Mouse (Mus musculus) liver, embryonic 13.5 days (tissue): ENCODE data around the gene Atxn1. TPM values are rescaled to one million over a fixed set of nuclear protein-coding genes. Genes with fewer than 3 reads are reported as not detected.

ENCODE experiments used
- ATAC-seq: fragments of 200-750 bp; cut with Nextera tagmentation; 2 replicates; pipeline ENCODE4 v1.8.0; 2017; ENCODE audit warnings: low read depth, mild to moderate bottlenecking, moderate number of reproducible peaks, moderate library complexity
- DNase-seq: peaks from one replicate; pipeline ENCODE4 v3.0.0; 2022
- H3K27ac ChIP-seq: fragments of 300-500 bp; sonication (generic); 2 replicates; pipeline ENCODE4 v1.5.1; 2015; ENCODE audit warnings: moderate library complexity, mild to moderate bottlenecking, inconsistent platforms
- H3K27me3 ChIP-seq: fragments of 300-500 bp; sonication (generic); 2 replicates; pipeline ENCODE4 v1.6.1; 2015; ENCODE audit warnings: mild to moderate bottlenecking, inconsistent platforms
- H3K36me3 ChIP-seq: fragments of 300-500 bp; sonication (generic); 2 replicates; pipeline ENCODE4 v1.6.1; 2015; ENCODE audit warnings: mild to moderate bottlenecking, inconsistent platforms
- H3K4me1 ChIP-seq: fragments of 300-500 bp; sonication (generic); replicated peaks from 2 replicates; pipeline ENCODE4 v1.6.1; 2015; ENCODE audit warnings: inconsistent platforms
- H3K4me2 ChIP-seq: fragments of 300-500 bp; sonication (generic); 2 replicates; pipeline ENCODE4 v1.6.1; 2015; ENCODE audit warnings: inconsistent platforms, mild to moderate bottlenecking, moderate library complexity
- H3K4me3 ChIP-seq: fragments of 300-500 bp; sonication (generic); replicated peaks from 2 replicates; pipeline ENCODE4 v1.5.1; 2015; ENCODE audit warnings: mild to moderate bottlenecking, inconsistent platforms
- H3K9ac ChIP-seq: fragments of 300-500 bp; sonication (generic); 2 replicates; pipeline ENCODE4 v1.6.1; 2015; ENCODE audit warnings: mild to moderate bottlenecking, inconsistent platforms
- H3K9me3 ChIP-seq: fragments of 300-500 bp; sonication (generic); replicated peaks from 2 replicates; pipeline ENCODE4 v1.6.1; 2016; ENCODE audit warnings: inconsistent platforms
- WGBS: fragments of 180-500 bp; shearing (Covaris S2); methylation state at CpG from one replicate; pipeline ENCODE4 v1.1.7; 2015; ENCODE audit not compliant: insufficient replicate concordance; 5-methylcytosine and 5-hydroxymethylcytosine counted together
- polyA plus RNA-seq: library from polyadenylated mRNA; unstranded; fragments of >200 nt; fragmentation: Nextera tagmentation; extraction: Ambion mirVana; gene quantifications from 2 replicates; pipeline ENCODE4 v1.2.1, GENCODE M21; 2015

Atxn1 gene
- polyA plus RNA-seq, 1 experiment from 2014 or later, result 1.5 TPM

- no peak overlapping the region for H3K27ac ChIP-seq
- H3K4me2 ChIP-seq, result no peak overlapping the region
- no peaks in the 10 kb centered on the region for H3K36me3 ChIP-seq
- H3K4me1 ChIP-seq, result peaks cover 30% of the 10 kb centered on the region
- H3K9ac ChIP-seq, result no peak overlapping the region
- WGBS, result 78% methylated on average over 2 of the region's 2 CpGs
- ATAC-seq (no peak), DNase-seq (no peak)
- no peaks in the 10 kb centered on the region for H3K9me3 ChIP-seq
- H3K4me3 ChIP-seq, result no peak overlapping the region
- H3K27me3 ChIP-seq, result no peaks in the 10 kb centered on the region
Observed at GRCm38 (mm10) chr13:45891073-45891472, 73.7 kb downstream of the Atxn1 start.

DNA sequence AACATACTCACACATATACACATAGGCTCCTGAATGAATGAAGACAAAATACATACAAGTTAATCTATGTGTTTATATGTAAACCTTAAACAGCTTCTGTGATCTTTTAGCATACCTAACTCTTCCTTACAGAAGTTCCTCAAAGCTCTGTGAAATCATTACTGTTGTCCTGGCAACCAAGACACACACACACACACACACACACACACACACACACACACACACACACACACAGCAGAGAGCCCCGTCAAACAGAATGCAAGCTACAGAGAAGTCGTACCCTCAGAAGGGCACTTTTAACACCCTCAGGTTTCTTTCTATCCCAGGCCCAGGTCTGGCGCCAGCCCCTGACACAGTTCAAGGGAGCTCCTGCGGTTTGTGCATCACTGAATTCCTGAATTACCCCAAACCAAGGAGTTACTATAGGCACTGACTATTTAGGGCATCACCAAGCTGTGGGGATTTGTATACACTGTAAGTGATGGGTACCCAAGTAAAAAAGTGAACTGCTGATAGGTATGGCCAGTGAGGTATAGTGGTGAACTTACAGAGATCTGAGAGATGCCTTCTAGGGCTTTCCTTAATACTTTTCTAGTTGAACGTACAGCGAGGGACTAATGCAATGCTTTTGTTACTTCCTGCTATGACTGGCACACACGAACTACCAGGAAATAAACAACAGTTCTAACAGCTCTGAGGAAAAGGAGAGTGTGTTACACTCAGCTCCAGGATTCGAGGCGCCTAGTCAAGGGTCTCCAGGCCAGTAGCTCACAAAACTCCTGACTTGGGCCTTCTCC, 75.7 kb downstream of the Atxn1 start:
- H3K36me3 ChIP-seq, result no peaks in the 10 kb centered on the region
- H3K4me1 ChIP-seq, result peaks cover 12% of the 10 kb centered on the region
- no peak for ATAC-seq
- H3K9ac ChIP-seq, result no peak overlapping the region
- no peaks in the 10 kb centered on the region for H3K9me3 ChIP-seq
- no peak overlapping the region for H3K27ac ChIP-seq
- H3K27me3 ChIP-seq, result no peaks in the 10 kb centered on the region
- H3K4me2 ChIP-seq, result no peak overlapping the region
- WGBS, result 62% methylated on average over 9 of the region's 9 CpGs
- no peak for DNase-seq
- H3K4me3 ChIP-seq, result no peak overlapping the region

DNA sequence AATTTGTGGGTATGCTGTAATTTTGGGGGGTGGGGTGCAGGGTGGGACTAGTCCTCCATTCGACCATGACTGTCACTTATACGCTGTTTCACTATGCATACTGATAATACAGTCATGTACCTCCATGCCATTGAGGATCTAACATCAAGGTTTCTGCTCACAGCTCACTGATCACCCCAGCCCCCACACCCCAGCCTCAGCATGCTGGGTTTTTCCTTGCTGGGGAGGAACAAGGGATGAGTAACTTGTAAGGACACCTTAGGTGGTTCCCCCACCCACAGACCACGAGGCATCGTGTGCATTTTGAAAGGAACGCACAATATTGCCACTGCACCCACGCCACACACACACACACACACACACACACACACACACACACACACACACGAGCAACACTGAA, 79.9 kb downstream of the Atxn1 start:
- H3K27ac ChIP-seq, result no peak overlapping the region
- DNase-seq (no peak), ATAC-seq (no peak)
- H3K4me1 ChIP-seq, result peaks cover 5% of the 10 kb centered on the region; the same call in 1 of the 2 replicates
- no peak overlapping the region for H3K9ac ChIP-seq
- no peak overlapping the region for H3K4me3 ChIP-seq
- H3K27me3 ChIP-seq, result no peaks in the 10 kb centered on the region
- no peaks in the 10 kb centered on the region for H3K36me3 ChIP-seq
- no peak overlapping the region for H3K4me2 ChIP-seq
- 62% methylated on average over 7 of the region's 7 CpGs for WGBS
- H3K9me3 ChIP-seq, result no peaks in the 10 kb centered on the region

GRCm38 (mm10) chr13:45883791-45884238, 81.0 kb downstream of the Atxn1 start:
- 0 out of 2 replicates have a peak, but pooled peaks cover 5% of the 10 kb centered on the region for H3K4me1 ChIP-seq
- no peak for ATAC-seq
- no peak overlapping the region for H3K4me3 ChIP-seq
- no peak overlapping the region for H3K9ac ChIP-seq
- H3K27me3 ChIP-seq, result no peaks in the 10 kb centered on the region
- no peaks in the 10 kb centered on the region for H3K36me3 ChIP-seq
- DNase-seq, result no peak
- H3K27ac ChIP-seq, result no peak overlapping the region
- 65% methylated on average over 10 of the region's 10 CpGs for WGBS
- H3K4me2 ChIP-seq, result no peak overlapping the region
- no peaks in the 10 kb centered on the region for H3K9me3 ChIP-seq

- 55% methylated on average over 3 of the region's 3 CpGs for WGBS
- Histone ChIP-seq H3K9me3 (no peaks in the 10 kb centered on the region), H3K4me1 (0 out of 2 replicates have a peak, but pooled peaks cover 5% of the 10 kb centered on the region), H3K27ac (no peak overlapping the region), H3K27me3 (no peaks in the 10 kb centered on the region), H3K9ac (no peak overlapping the region), H3K4me2 (no peak overlapping the region), H3K36me3 (no peaks in the 10 kb centered on the region), H3K4me3 (no peak overlapping the region)
- no peak for DNase-seq
- no peak for ATAC-seq
Observed at GRCm38 (mm10) chr13:45882976-45883440, 81.8 kb downstream of the Atxn1 start.

- no peak overlapping the region for H3K4me2 ChIP-seq
- 81% methylated on average over 5 of the region's 5 CpGs for WGBS
- DNase-seq (no peak), ATAC-seq (no peak)
- no peaks in the 10 kb centered on the region for H3K36me3 ChIP-seq
- no peak overlapping the region for H3K9ac ChIP-seq
- 0 out of 2 replicates have a peak, but pooled peaks cover 7% of the 10 kb centered on the region for H3K4me1 ChIP-seq
- H3K4me3 ChIP-seq, result no peak overlapping the region
- no peak overlapping the region for H3K27ac ChIP-seq
- H3K27me3 ChIP-seq, result no peaks in the 10 kb centered on the region
- no peaks in the 10 kb centered on the region for H3K9me3 ChIP-seq
Observed at GRCm38 (mm10) chr13:45880543-45880845, 84.3 kb downstream of the Atxn1 start.

DNA sequence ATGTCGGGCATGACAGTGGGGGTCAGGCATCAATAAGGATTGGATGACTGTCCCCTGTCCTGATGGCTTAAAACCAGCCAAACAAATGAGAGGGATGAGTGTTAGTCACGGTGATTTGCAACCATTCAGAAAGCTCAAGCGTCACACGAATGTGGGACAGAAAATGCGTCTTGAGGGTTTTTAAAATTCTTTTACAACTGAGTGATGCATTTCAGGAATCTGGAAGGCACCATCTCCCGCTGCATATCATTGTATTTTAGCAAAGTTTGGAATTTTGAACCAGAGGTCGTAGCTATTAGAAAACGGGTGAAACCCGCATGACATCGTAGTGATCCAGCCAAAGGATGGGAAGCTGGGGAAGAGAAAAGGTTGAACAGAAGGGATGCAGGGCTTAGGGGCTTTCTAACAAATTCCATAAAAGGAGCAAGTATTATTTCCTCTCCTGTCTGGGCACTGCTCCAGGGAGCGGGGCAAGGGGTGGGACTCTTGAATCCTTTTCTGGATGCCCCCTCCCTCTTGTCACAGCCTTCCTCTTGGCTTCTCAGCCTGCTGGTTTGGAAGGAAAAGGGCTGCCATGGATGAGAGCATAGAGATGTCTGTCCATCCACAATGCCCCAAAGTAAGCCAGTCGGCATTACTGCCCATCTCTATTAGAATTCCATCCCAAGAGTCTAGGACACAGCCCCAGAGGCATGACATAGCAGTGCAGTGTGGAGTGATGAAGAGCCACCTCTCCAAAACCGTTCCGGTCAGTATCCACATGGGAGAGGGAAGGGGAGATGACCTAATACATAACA, 84.9 kb downstream of the Atxn1 start:
- H3K27me3 ChIP-seq, result no peaks in the 10 kb centered on the region
- 82% methylated on average over 14 of the region's 14 CpGs for WGBS
- no peaks in the 10 kb centered on the region for H3K9me3 ChIP-seq
- H3K27ac ChIP-seq, result no peak overlapping the region
- ATAC-seq, result no peak
- H3K4me3 ChIP-seq, result no peak overlapping the region
- no peak overlapping the region for H3K4me2 ChIP-seq
- H3K36me3 ChIP-seq, result no peaks in the 10 kb centered on the region
- H3K4me1 ChIP-seq, result 0 out of 2 replicates have a peak, but pooled peaks cover 7% of the 10 kb centered on the region
- H3K9ac ChIP-seq, result no peak overlapping the region
- no peak for DNase-seq

GRCm38 (mm10) chr13:45876939-45877338, 87.9 kb downstream of the Atxn1 start:
- WGBS, result 52% methylated on average over 5 of the region's 5 CpGs
- Histone ChIP-seq H3K27me3 (no peaks in the 10 kb centered on the region), H3K4me3 (no peak overlapping the region), H3K9ac (no peak overlapping the region), H3K27ac (no peak overlapping the region), H3K4me2 (no peak overlapping the region), H3K36me3 (no peaks in the 10 kb centered on the region), H3K4me1 (0 out of 2 replicates have a peak, but pooled peaks cover 5% of the 10 kb centered on the region), H3K9me3 (no peaks in the 10 kb centered on the region)
- ATAC-seq (no peak), DNase-seq (no peak)

DNA sequence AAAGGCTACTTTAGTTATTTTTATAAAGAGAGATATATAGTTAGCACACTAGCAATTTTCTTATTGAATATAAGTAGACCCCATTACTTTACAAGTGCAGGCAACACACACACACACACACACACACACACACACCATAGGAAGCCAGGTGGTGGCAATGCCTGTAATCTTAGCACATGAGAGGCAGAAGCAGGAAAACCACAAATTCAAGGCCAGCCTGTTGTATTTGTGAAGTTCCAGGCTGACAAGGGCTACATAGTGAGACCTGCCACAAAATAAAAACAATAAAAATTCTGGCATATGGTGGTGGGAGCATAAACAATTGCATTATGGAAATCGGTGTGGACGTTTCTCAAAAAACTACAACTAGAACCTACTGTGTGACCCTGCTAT, 88.4 kb downstream of the Atxn1 start:
- Histone ChIP-seq H3K9me3 (no peaks in the 10 kb centered on the region), H3K4me1 (0 out of 2 replicates have a peak, but pooled peaks cover 8% of the 10 kb centered on the region), H3K4me3 (no peak overlapping the region), H3K9ac (no peak overlapping the region), H3K4me2 (no peak overlapping the region), H3K36me3 (no peaks in the 10 kb centered on the region), H3K27ac (no peak overlapping the region), H3K27me3 (no peaks in the 10 kb centered on the region)
- WGBS, result 75% methylated on average over 2 of the region's 2 CpGs
- DNase-seq (no peak), ATAC-seq (no peak)

DNA sequence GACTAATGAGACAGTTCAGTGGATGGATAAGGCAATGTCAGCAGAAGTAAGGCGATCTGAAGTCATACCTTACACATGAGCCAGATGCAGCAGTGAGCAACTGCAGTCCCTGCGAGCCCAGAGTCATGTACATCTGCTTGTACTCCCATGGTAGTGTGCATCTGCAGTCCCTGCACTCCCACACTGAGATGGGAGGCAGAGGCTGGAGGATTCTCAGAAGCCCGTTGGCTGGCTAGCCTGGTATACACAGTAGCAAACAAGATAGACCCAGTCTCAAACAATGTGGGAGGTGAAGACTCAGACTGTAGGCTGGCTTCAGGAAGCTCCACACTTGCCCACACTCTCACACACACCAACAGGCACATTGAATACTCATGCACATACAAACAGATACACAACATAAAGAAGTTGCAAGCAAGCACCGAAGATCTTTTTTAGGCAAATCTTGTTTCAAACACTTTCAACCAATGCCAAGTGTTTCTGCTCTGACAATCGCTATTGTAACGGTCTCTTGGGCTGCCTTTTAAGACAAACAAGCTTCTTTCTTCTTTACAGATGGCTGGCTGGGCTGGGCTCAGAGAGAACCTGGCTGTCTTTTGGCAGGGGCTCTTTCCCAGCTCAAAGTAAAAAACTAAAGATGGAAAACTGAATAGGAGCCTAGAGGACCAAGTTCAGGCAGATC, 89.0 kb downstream of the Atxn1 start:
- ATAC-seq, result no peak
- WGBS, result 71% methylated on average over 6 of the region's 6 CpGs
- H3K4me2 ChIP-seq, result no peak overlapping the region
- no peak overlapping the region for H3K9ac ChIP-seq
- 0 out of 2 replicates have a peak, but pooled peaks cover 8% of the 10 kb centered on the region for H3K4me1 ChIP-seq
- H3K9me3 ChIP-seq, result no peaks in the 10 kb centered on the region
- no peak overlapping the region for H3K27ac ChIP-seq
- H3K4me3 ChIP-seq, result no peak overlapping the region
- no peak for DNase-seq
- no peaks in the 10 kb centered on the region for H3K36me3 ChIP-seq
- no peaks in the 10 kb centered on the region for H3K27me3 ChIP-seq

DNA sequence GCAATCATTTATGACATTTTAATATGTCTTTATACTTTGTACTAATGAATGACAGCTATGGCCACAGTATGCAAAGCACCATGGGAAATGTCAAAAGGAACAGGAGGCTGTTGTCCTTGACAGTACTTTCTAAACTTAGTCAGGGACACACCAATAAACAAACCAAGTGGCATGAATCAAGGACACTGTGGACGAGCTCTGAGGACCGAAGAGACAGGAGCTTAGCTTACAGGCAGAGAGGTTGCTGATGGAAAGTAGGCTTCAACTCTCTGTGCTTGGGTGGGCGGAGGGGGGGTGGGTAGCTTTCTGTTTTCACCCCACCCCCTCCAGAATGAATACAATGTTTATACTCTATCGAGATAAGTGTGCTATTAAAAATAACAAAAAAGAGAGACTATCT, 90.6 kb downstream of the Atxn1 start:
- Histone ChIP-seq H3K9ac (no peak overlapping the region), H3K27ac (no peak overlapping the region), H3K4me1 (peaks cover 8% of the 10 kb centered on the region; the same call in 1 of the 2 replicates), H3K4me2 (no peak overlapping the region), H3K27me3 (no peaks in the 10 kb centered on the region), H3K36me3 (no peaks in the 10 kb centered on the region), H3K4me3 (no peak overlapping the region), H3K9me3 (no peaks in the 10 kb centered on the region)
- ATAC-seq, result no peak
- no peak for DNase-seq
- 83% methylated on average over 4 of the region's 4 CpGs for WGBS
